Mouse (Mus musculus): ENCODE results near the gene Hydin. TPM values are rescaled to one million over a fixed set of nuclear protein-coding genes. Genes with fewer than 3 reads are reported as not detected.
A peak's percentile ranks its signal among the peaks of the same experiment; 100 is the strongest.

The Hydin gene
- polyA plus RNA-seq, 1 experiment = 0.41 TPM

- peak; percentile 50 for DNase-seq (ENCODE audit: low read depth)
- TF ChIP-seq CTCF (IDR thresholded peaks at IDR 0.05; ENCODE audit: borderline replicate concordance, extremely low read depth, insufficient read depth, insufficient read length) (no peak), POLR2A (IDR thresholded peaks at IDR 0.05; ENCODE audit: borderline replicate concordance, extremely low read depth, insufficient read depth, insufficient read length, poor library complexity, severe bottlenecking) (no peak)
Observed at GRCm38 (mm10) chr8:110450463-110450862, 183.7 kb downstream of the Hydin start.

- no peak for TF ChIP-seq CTCF (IDR thresholded peaks at IDR 0.05; ENCODE audit: borderline replicate concordance, extremely low read depth, insufficient read depth, insufficient read length)
- no peak for TF ChIP-seq POLR2A (IDR thresholded peaks at IDR 0.05; ENCODE audit: borderline replicate concordance, extremely low read depth, insufficient read depth, insufficient read length, poor library complexity, severe bottlenecking)
- DNase-seq (ENCODE audit: low read depth) = no peak
Observed at GRCm38 (mm10) chr8:110454466-110454865, 187.7 kb downstream of the Hydin start.

GRCm38 (mm10) chr8:110457424-110457823, 190.6 kb downstream of the Hydin start:
- no peak for DNase-seq (ENCODE audit: low read depth)
- TF ChIP-seq POLR2A (IDR thresholded peaks at IDR 0.05; ENCODE audit: borderline replicate concordance, extremely low read depth, insufficient read depth, insufficient read length, poor library complexity, severe bottlenecking) = no peak
- no peak for TF ChIP-seq CTCF (IDR thresholded peaks at IDR 0.05; ENCODE audit: borderline replicate concordance, extremely low read depth, insufficient read depth, insufficient read length)

GRCm38 (mm10) chr8:110462627-110463208, 195.9 kb downstream of the Hydin start:
- DNase-seq (ENCODE audit: low read depth) = no peak
- TF ChIP-seq POLR2A (IDR thresholded peaks at IDR 0.05; ENCODE audit: borderline replicate concordance, extremely low read depth, insufficient read depth, insufficient read length, poor library complexity, severe bottlenecking) (no peak), CTCF (IDR thresholded peaks at IDR 0.05; ENCODE audit: borderline replicate concordance, extremely low read depth, insufficient read depth, insufficient read length) (no peak)

GRCm38 (mm10) chr8:110463773-110464460, 197.1 kb downstream of the Hydin start:
- no peak for DNase-seq (ENCODE audit: low read depth)
- TF ChIP-seq CTCF (IDR thresholded peaks at IDR 0.05; ENCODE audit: borderline replicate concordance, extremely low read depth, insufficient read depth, insufficient read length) (no peak), POLR2A (IDR thresholded peaks at IDR 0.05; ENCODE audit: borderline replicate concordance, extremely low read depth, insufficient read depth, insufficient read length, poor library complexity, severe bottlenecking) (no peak)

GRCm38 (mm10) chr8:110465606-110466005, 198.8 kb downstream of the Hydin start:
- DNase-seq (ENCODE audit: low read depth) = peak; percentile 87
- no peak for TF ChIP-seq POLR2A (IDR thresholded peaks at IDR 0.05; ENCODE audit: borderline replicate concordance, extremely low read depth, insufficient read depth, insufficient read length, poor library complexity, severe bottlenecking)
- no peak for TF ChIP-seq CTCF (IDR thresholded peaks at IDR 0.05; ENCODE audit: borderline replicate concordance, extremely low read depth, insufficient read depth, insufficient read length)

GRCm38 (mm10) chr8:110477256-110477655, 210.5 kb downstream of the Hydin start:
- TF ChIP-seq CTCF (IDR thresholded peaks at IDR 0.05; ENCODE audit: borderline replicate concordance, extremely low read depth, insufficient read depth, insufficient read length) (no peak), POLR2A (IDR thresholded peaks at IDR 0.05; ENCODE audit: borderline replicate concordance, extremely low read depth, insufficient read depth, insufficient read length, poor library complexity, severe bottlenecking) (no peak)
- DNase-seq (ENCODE audit: low read depth) = peak; percentile 39

- peak; percentile 80 for DNase-seq (ENCODE audit: low read depth)
- TF ChIP-seq POLR2A (IDR thresholded peaks at IDR 0.05; ENCODE audit: borderline replicate concordance, extremely low read depth, insufficient read depth, insufficient read length, poor library complexity, severe bottlenecking) (no peak), CTCF (IDR thresholded peaks at IDR 0.05; ENCODE audit: borderline replicate concordance, extremely low read depth, insufficient read depth, insufficient read length) (peak; percentile 78)
Observed at GRCm38 (mm10) chr8:110478576-110478975, 211.8 kb downstream of the Hydin start.

GRCm38 (mm10) chr8:110479401-110479800, 212.6 kb downstream of the Hydin start:
- peak; percentile 37 for DNase-seq (ENCODE audit: low read depth)
- TF ChIP-seq CTCF (IDR thresholded peaks at IDR 0.05; ENCODE audit: borderline replicate concordance, extremely low read depth, insufficient read depth, insufficient read length) = no peak
- no peak for TF ChIP-seq POLR2A (IDR thresholded peaks at IDR 0.05; ENCODE audit: borderline replicate concordance, extremely low read depth, insufficient read depth, insufficient read length, poor library complexity, severe bottlenecking)

GRCm38 (mm10) chr8:110482275-110482674, 215.5 kb downstream of the Hydin start:
- TF ChIP-seq POLR2A (IDR thresholded peaks at IDR 0.05; ENCODE audit: borderline replicate concordance, extremely low read depth, insufficient read depth, insufficient read length, poor library complexity, severe bottlenecking) (no peak), CTCF (IDR thresholded peaks at IDR 0.05; ENCODE audit: borderline replicate concordance, extremely low read depth, insufficient read depth, insufficient read length) (no peak)
- peak; percentile 77 for DNase-seq (ENCODE audit: low read depth)

- TF ChIP-seq POLR2A (IDR thresholded peaks at IDR 0.05; ENCODE audit: borderline replicate concordance, extremely low read depth, insufficient read depth, insufficient read length, poor library complexity, severe bottlenecking) (no peak), CTCF (IDR thresholded peaks at IDR 0.05; ENCODE audit: borderline replicate concordance, extremely low read depth, insufficient read depth, insufficient read length) (no peak)
- no peak for DNase-seq (ENCODE audit: low read depth)
Observed at GRCm38 (mm10) chr8:110485234-110485633, 218.5 kb downstream of the Hydin start.

- no peak for DNase-seq (ENCODE audit: low read depth)
- TF ChIP-seq CTCF (IDR thresholded peaks at IDR 0.05; ENCODE audit: borderline replicate concordance, extremely low read depth, insufficient read depth, insufficient read length) (no peak), POLR2A (IDR thresholded peaks at IDR 0.05; ENCODE audit: borderline replicate concordance, extremely low read depth, insufficient read depth, insufficient read length, poor library complexity, severe bottlenecking) (no peak)
Observed at GRCm38 (mm10) chr8:110486020-110486419, 219.2 kb downstream of the Hydin start.

Measured in brain, embryonic 14.5 days (tissue).